Mouse (Mus musculus) hindbrain, embryonic 11.5 days (tissue): ENCODE results near the gene BC067074. TPM values are rescaled to one million over a fixed set of nuclear protein-coding genes. Genes with fewer than 3 reads are reported as not detected.
"Not testable (repeated sequence)": the region's sequence is repeated elsewhere in the genome, so short reads cannot be mapped to it uniquely, and the experiment has no call there.

Source experiments
- ATAC-seq: fragments of 200-750 bp; cut with Nextera tagmentation; 2 replicates; pipeline ENCODE4 v1.8.0; 2017; ENCODE audit warnings: mild to moderate bottlenecking, moderate TSS enrichment, moderate library complexity; ENCODE audit not compliant: low FRiP score
- DNase-seq: peaks from one replicate; pipeline ENCODE4 v3.0.0-alpha.2; 2015; ENCODE audit warnings: low spot score
- H3K27ac ChIP-seq: fragments of 300-500 bp; sonication (generic); 2 replicates; pipeline ENCODE4 v1.5.1; 2014; ENCODE audit warnings: mild to moderate bottlenecking, low read depth, low read length
- H3K27me3 ChIP-seq: fragments of 300-500 bp; sonication (generic); 2 replicates; pipeline ENCODE4 v1.6.1; 2014; ENCODE audit warnings: mild to moderate bottlenecking, low read length, moderate library complexity, mixed read lengths; ENCODE audit not compliant: control insufficient read depth, insufficient read depth
- H3K36me3 ChIP-seq: fragments of 300-500 bp; sonication (generic); 2 replicates; pipeline ENCODE4 v1.6.1; 2014; ENCODE audit warnings: mild to moderate bottlenecking, low read length, moderate library complexity, mixed read lengths; ENCODE audit not compliant: control insufficient read depth, insufficient read depth
- H3K4me1 ChIP-seq: fragments of 300-500 bp; sonication (generic); replicated peaks from 2 replicates; pipeline ENCODE4 v1.6.1; 2014; ENCODE audit warnings: low read length, mixed read lengths; ENCODE audit not compliant: control insufficient read depth, insufficient read depth
- H3K4me2 ChIP-seq: fragments of 300-500 bp; sonication (generic); replicated peaks from 2 replicates; pipeline ENCODE4 v1.6.1; 2014; ENCODE audit warnings: mild to moderate bottlenecking, low read depth, low read length
- H3K4me3 ChIP-seq: fragments of 300-500 bp; sonication (generic); 2 replicates; pipeline ENCODE4 v1.5.1; 2014; ENCODE audit warnings: low read depth, low read length
- H3K9ac ChIP-seq: fragments of 300-500 bp; sonication (generic); 2 replicates; pipeline ENCODE4 v1.6.1; 2014; ENCODE audit warnings: low read depth, low read length
- H3K9me3 ChIP-seq: fragments of 300-500 bp; sonication (generic); 2 replicates; pipeline ENCODE4 v1.6.1; 2016; ENCODE audit warnings: low read length; ENCODE audit not compliant: control insufficient read depth
- WGBS: fragments of 180-500 bp; shearing (Covaris S2); extraction: QIAGEN DNeasy Blood & Tissue Kit; methylation state at CpG from one replicate; pipeline ENCODE4 v1.1.7; 2014; 5-methylcytosine and 5-hydroxymethylcytosine counted together
- polyA plus RNA-seq: library from polyadenylated mRNA; unstranded; fragments of >200 nt; fragmentation: Nextera tagmentation; extraction: Ambion mirVana; gene quantifications from 2 replicates; pipeline ENCODE4 v1.2.1, GENCODE M21; 2014

Gene BC067074
- polyA plus RNA-seq, 1 experiment from 2014 or later, result 1.9 TPM

- ATAC-seq, result no peak
- WGBS, result 85% methylated on average over 7 of the region's 7 CpGs
- Histone ChIP-seq H3K9ac (no peak overlapping the region), H3K4me3 (no peak overlapping the region), H3K36me3 (no peaks in the 10 kb centered on the region), H3K27me3 (no peaks in the 10 kb centered on the region), H3K27ac (no peak overlapping the region), H3K4me1 (no peaks in the 10 kb centered on the region), H3K4me2 (no peak overlapping the region), H3K9me3 (no peaks in the 10 kb centered on the region)
- DNase-seq, result no peak
Observed at GRCm38 (mm10) chr13:113377631-113378030, 84.7 kb downstream of the BC067074 start.

GRCm38 (mm10) chr13:113378980-113379410 lies 86.0 kb downstream of the BC067074 start:
- WGBS, result 84% methylated on average over 8 of the region's 8 CpGs
- no peaks in the 10 kb centered on the region for H3K36me3 ChIP-seq
- H3K4me1 ChIP-seq, result no peaks in the 10 kb centered on the region
- H3K9me3 ChIP-seq, result no peaks in the 10 kb centered on the region
- H3K4me2 ChIP-seq, result no peak overlapping the region
- H3K4me3 ChIP-seq, result no peak overlapping the region
- H3K27me3 ChIP-seq, result no peaks in the 10 kb centered on the region
- no peak for ATAC-seq
- no peak overlapping the region for H3K9ac ChIP-seq
- DNase-seq, result no peak
- H3K27ac ChIP-seq, result no peak overlapping the region

- no peak overlapping the region for H3K27ac ChIP-seq
- H3K36me3 ChIP-seq, result no peaks in the 10 kb centered on the region
- H3K4me2 ChIP-seq, result no peak overlapping the region
- DNase-seq, result no peak
- WGBS, result 36% methylated on average over 6 of the region's 6 CpGs
- H3K4me1 ChIP-seq, result no peaks in the 10 kb centered on the region
- ATAC-seq, result no peak
- no peak overlapping the region for H3K9ac ChIP-seq
- H3K4me3 ChIP-seq, result no peak overlapping the region
- no peaks in the 10 kb centered on the region for H3K27me3 ChIP-seq
- H3K9me3 ChIP-seq, result no peaks in the 10 kb centered on the region
Observed at GRCm38 (mm10) chr13:113379766-113380309, 86.9 kb downstream of the BC067074 start.

GRCm38 (mm10) chr13:113381710-113382109 lies 88.8 kb downstream of the BC067074 start:
- DNase-seq (no peak), ATAC-seq (no peak)
- Histone ChIP-seq H3K27me3 (no peaks in the 10 kb centered on the region), H3K9ac (no peak overlapping the region), H3K4me2 (no peak overlapping the region), H3K9me3 (no peaks in the 10 kb centered on the region), H3K27ac (no peak overlapping the region), H3K36me3 (no peaks in the 10 kb centered on the region), H3K4me1 (no peaks in the 10 kb centered on the region), H3K4me3 (no peak overlapping the region)
- 83% methylated on average over 1 of the region's 1 CpGs for WGBS

- DNase-seq (no peak), ATAC-seq (no peak)
- no peaks in the 10 kb centered on the region for H3K9me3 ChIP-seq
- H3K4me3 ChIP-seq, result no peak overlapping the region
- H3K4me2 ChIP-seq, result no peak overlapping the region
- H3K36me3 ChIP-seq, result no peaks in the 10 kb centered on the region
- no peak overlapping the region for H3K27ac ChIP-seq
- no peak overlapping the region for H3K9ac ChIP-seq
- H3K4me1 ChIP-seq, result no peaks in the 10 kb centered on the region
- no peaks in the 10 kb centered on the region for H3K27me3 ChIP-seq
- 86% methylated on average over 2 of the region's 2 CpGs for WGBS
Observed at GRCm38 (mm10) chr13:113382201-113382600, 89.2 kb downstream of the BC067074 start.

GRCm38 (mm10) chr13:113382770-113383169 lies 89.8 kb downstream of the BC067074 start:
- not testable (repeated sequence) for H3K9ac ChIP-seq, DNase-seq, H3K27ac ChIP-seq, ATAC-seq, H3K9me3 ChIP-seq, H3K27me3 ChIP-seq, H3K36me3 ChIP-seq, H3K4me1 ChIP-seq, H3K4me3 ChIP-seq, H3K4me2 ChIP-seq

- H3K9me3 ChIP-seq, result no peaks in the 10 kb centered on the region
- no peaks in the 10 kb centered on the region for H3K36me3 ChIP-seq
- no peak overlapping the region for H3K9ac ChIP-seq
- ATAC-seq, result no peak
- no peak overlapping the region for H3K4me3 ChIP-seq
- no peak overlapping the region for H3K27ac ChIP-seq
- 95% methylated on average over 6 of the region's 6 CpGs for WGBS
- no peaks in the 10 kb centered on the region for H3K4me1 ChIP-seq
- H3K27me3 ChIP-seq, result no peaks in the 10 kb centered on the region
- no peak for DNase-seq
- H3K4me2 ChIP-seq, result no peak overlapping the region
Observed at GRCm38 (mm10) chr13:113393386-113393785, 100.4 kb downstream of the BC067074 start.

- Histone ChIP-seq H3K4me2 (no peak overlapping the region), H3K27me3 (no peaks in the 10 kb centered on the region), H3K36me3 (no peaks in the 10 kb centered on the region), H3K4me1 (no peaks in the 10 kb centered on the region), H3K9me3 (no peaks in the 10 kb centered on the region), H3K27ac (no peak overlapping the region), H3K4me3 (no peak overlapping the region), H3K9ac (no peak overlapping the region)
- DNase-seq (no peak), ATAC-seq (no peak)
- 81% methylated on average over 15 of the region's 15 CpGs for WGBS
Observed at GRCm38 (mm10) chr13:113394591-113394990, 101.6 kb downstream of the BC067074 start.

GRCm38 (mm10) chr13:113397006-113397520 lies 104.1 kb downstream of the BC067074 start:
- Histone ChIP-seq H3K9ac (no peak overlapping the region), H3K9me3 (no peaks in the 10 kb centered on the region), H3K36me3 (no peaks in the 10 kb centered on the region), H3K27me3 (no peaks in the 10 kb centered on the region), H3K4me2 (no peak overlapping the region), H3K4me1 (no peaks in the 10 kb centered on the region), H3K4me3 (no peak overlapping the region), H3K27ac (no peak overlapping the region)
- whole genome bisulfite sequencing, result 90% methylated on average over 9 of the region's 9 CpGs
- no peak for ATAC-seq
- DNase-seq, result no peak
